Mouse (Mus musculus): ENCODE measurements at regions not wholly inside any gene's neighbourhood (a gene's known extent, or its start where the extent isn't known, plus 50 kb on each side); places are given as distances from the start of the nearest gene placed in this dataset.
A peak's percentile ranks its signal among the peaks of the same experiment; 100 is the strongest.

DNA sequence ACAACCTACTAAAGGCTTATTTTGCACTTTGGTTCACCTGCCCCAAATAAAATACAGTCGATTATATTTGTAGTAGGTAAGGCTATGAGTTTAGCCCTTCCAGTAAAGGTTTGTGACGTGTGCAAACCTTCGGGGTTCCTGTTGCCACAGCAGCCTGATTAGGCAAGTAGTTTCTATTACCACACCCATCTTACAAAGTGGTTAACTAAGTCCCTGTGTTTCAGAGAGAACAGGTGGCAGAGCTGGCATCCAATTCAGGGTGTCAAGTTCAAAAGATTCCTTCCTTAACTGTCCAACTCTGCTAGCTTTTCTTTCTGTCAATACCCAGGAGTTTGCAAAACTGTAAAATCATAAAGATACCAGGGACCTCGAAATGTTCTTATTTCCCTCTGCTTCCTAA, 277.5 kb upstream of the Pitx2 start:
- no peak for DNase-seq
- H3K4me3 ChIP-seq: no peak overlapping the region
- no peak overlapping the region for H3K27ac ChIP-seq
- intact Hi-C loops (cut with DNase I): no loop called here
- no peak for TF ChIP-seq CTCF (IDR thresholded peaks at IDR 0.05)

DNA sequence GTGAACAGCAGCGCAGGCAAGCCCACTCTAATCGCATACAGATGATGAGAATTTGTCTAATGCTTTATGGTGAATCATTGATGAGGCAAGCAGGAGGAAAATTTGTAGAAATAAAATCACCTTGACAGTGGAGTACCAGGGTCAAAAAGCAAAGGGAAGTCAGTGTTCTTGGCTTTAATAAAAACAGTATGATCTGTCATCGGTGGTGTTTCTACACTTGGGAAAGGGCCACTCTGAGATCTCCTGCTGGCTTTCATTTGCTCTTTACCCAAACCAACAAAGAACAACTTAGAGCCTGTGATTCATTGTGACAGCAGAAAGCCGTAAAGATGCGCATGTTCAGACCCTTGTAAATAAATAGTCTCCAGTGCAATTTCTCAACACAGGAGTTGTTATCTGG, 261.1 kb upstream of the Pitx2 start:
- intact Hi-C loops (cut with DNase I): no loop called here
- no peak for TF ChIP-seq CTCF (IDR thresholded peaks at IDR 0.05)
- no peak for DNase-seq
- no peak overlapping the region for H3K4me3 ChIP-seq
- no peak overlapping the region for H3K27ac ChIP-seq

DNA sequence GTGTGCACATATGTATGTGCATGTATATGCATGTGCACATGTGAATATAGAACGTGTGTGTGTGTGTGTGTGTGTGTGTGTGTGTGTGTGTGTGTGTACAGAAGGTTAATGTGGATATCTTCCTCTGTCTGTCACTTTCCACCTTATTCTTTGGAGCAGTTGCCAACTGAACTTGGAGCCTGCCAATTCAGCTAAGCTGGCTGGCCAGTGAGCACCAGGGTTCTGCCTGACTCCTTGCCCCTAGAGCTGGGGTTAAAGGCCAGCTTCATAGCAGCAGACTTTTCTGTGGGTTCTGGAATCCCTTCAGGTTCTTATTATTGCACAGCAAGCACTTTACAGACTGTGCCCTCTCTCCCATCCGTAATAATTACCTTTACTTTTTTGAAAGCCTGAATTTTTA, 258.5 kb upstream of the Pitx2 start:
- Histone ChIP-seq H3K27ac (no peak overlapping the region), H3K4me3 (no peak overlapping the region)
- intact Hi-C loops (cut with DNase I): no loop called here
- no peak for TF ChIP-seq CTCF (IDR thresholded peaks at IDR 0.05)
- no peak for DNase-seq

DNA sequence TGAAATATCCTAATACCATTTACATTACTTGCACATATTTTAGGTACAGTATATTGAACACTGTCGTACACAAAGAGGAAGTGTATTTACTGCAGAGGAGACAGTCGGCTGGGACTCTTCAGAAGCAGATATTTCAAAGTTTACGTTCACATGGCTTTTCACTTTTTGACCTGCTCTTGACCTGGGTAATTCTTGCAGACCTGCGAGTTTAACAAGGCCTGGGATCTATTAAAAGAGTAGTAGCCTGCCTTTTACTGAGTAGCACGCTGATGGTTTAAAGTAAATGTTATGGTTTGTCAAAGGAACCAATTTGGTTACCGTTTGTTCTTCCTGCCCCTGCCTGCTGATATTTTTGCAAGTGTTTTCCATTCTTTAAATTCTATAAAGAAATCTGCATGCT, 255.0 kb upstream of the Pitx2 start:
- DNase-seq: no peak
- Histone ChIP-seq H3K27ac (no peak overlapping the region), H3K4me3 (no peak overlapping the region)
- intact Hi-C loops (cut with DNase I): no loop called here
- TF ChIP-seq CTCF (IDR thresholded peaks at IDR 0.05): no peak

DNA sequence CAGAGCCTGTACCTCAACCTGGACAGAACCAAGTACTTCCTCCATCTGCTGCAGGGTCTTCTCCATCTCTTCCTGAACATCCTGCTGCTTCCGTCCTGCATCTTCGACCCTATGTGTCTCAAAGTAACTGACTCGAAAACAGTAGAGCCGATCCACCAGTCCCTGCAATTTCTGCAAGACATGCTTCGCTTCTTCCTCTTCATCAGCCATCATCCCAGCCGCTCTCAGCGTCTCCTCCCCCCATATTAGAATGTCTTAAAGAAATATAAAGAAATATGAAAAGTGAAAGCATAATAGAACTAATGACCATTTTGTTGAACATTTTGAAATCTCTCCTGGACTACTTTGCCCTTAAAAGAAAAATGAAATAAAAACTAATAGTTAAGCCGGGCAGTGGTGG, 244.8 kb upstream of the Pitx2 start:
- TF ChIP-seq CTCF (IDR thresholded peaks at IDR 0.05): no peak
- no peak for DNase-seq
- no peak overlapping the region for H3K27ac ChIP-seq
- intact Hi-C loops (cut with DNase I): no loop called here
- H3K4me3 ChIP-seq: no peak overlapping the region

GRCm38 (mm10) chr3:128976752-128977151, 222.9 kb upstream of the Pitx2 start:
- no peak for TF ChIP-seq CTCF (IDR thresholded peaks at IDR 0.05)
- no peak overlapping the region for H3K27ac ChIP-seq
- no peak for DNase-seq
- intact Hi-C loops (cut with DNase I): no loop called here
- no peak overlapping the region for H3K4me3 ChIP-seq

DNA sequence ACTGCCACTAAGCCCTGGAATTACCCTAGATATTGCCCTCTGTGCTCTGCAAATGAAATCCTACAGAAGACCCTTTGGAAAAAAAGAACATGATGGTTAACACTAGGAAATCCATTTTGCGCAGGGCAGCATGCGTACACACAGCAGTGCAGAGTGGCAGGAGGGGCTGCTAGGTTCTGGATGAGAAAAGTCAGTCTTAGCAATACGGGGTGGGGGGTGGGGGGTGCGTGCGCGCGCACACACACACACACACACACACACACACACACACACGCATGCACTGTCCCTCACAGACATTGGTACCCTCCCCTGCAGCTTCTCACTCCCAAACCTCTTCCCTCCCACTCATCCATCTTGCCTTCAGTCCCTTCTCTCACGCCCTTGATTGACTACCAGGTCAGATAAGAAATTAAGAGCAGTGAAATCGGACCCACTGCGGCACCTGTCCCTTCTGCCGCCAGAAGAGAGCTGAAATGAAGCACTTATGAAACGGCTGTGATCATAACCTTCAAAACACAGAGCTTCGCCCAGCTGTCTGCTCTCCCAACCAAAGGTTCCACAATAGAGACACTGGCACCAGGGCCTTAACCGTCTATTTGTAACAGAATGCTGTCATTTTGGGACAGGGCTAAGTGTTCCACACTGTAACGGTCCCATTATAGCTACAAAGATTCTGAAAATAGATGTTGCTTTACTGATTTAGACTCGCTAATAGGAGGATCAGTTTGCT, 209.3 kb upstream of the Pitx2 start:
- H3K27ac ChIP-seq: peak overlapping the region; percentile 75
- peak; percentile 53 for DNase-seq
- no peak for TF ChIP-seq CTCF (IDR thresholded peaks at IDR 0.05)
- intact Hi-C loops (cut with DNase I): no loop called here
- H3K4me3 ChIP-seq: peak overlapping the region; percentile 62

DNA sequence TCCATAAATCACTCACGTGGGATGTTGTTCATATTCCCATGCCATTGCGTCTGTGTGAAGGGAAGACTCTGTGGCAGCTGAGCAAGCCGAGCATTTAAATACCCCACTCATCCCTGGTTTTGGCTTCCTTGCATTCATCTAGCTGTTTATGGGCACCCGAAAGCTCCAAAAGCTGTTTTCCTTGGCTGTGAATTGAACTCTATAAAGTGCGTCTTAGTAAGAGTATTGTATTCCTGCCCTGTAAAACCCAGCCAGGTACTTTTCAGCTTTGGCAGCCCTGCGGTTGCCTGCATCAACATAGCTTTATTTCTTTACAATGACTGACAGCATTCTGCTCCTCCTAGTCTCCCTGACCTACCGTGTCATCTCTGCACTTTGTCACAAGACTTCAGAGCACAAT, 196.8 kb upstream of the Pitx2 start:
- TF ChIP-seq CTCF (IDR thresholded peaks at IDR 0.05): no peak
- Histone ChIP-seq H3K27ac (no peak overlapping the region), H3K4me3 (no peak overlapping the region)
- intact Hi-C loops (cut with DNase I): no loop called here
- DNase-seq: no peak

GRCm38 (mm10) chr3:129004085-129004484, 195.6 kb upstream of the Pitx2 start:
- no peak overlapping the region for H3K4me3 ChIP-seq
- H3K27ac ChIP-seq: no peak overlapping the region
- DNase-seq: no peak
- intact Hi-C loops (cut with DNase I): no loop called here
- no peak for TF ChIP-seq CTCF (IDR thresholded peaks at IDR 0.05)

GRCm38 (mm10) chr3:129038877-129039276, 160.8 kb upstream of the Pitx2 start:
- Histone ChIP-seq H3K27ac (no peak overlapping the region), H3K4me3 (no peak overlapping the region)
- no peak for TF ChIP-seq CTCF (IDR thresholded peaks at IDR 0.05)
- DNase-seq: no peak
- intact Hi-C loops (cut with DNase I): no loop called here

DNA sequence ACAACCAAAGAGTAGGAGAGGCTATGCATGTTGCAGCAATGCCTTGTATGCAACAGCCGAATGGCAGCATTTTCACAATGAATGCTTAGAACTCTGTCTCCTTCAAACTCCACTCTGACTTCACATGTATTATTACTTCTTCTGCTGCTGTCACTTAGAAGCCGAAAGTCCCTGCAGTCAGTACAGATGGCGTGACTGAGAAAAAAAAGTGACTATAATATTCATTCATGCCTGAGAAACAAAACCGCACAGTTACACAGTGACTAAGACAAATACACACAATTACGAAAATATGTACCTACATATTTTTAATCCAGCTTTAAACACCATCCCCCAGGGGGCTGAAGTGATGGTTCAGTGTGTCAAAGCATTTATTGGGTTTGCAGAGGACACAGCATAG, 154.8 kb upstream of the Pitx2 start:
- DNase-seq: no peak
- H3K4me3 ChIP-seq: no peak overlapping the region
- intact Hi-C loops (cut with DNase I): no loop called here
- H3K27ac ChIP-seq: no peak overlapping the region
- no peak for TF ChIP-seq CTCF (IDR thresholded peaks at IDR 0.05)

- no peak for TF ChIP-seq CTCF (IDR thresholded peaks at IDR 0.05)
- H3K27ac ChIP-seq: no peak overlapping the region
- DNase-seq: no peak
- H3K4me3 ChIP-seq: no peak overlapping the region
- intact Hi-C loops (cut with DNase I): no loop called here
Observed at GRCm38 (mm10) chr3:129049899-129050597, 149.6 kb upstream of the Pitx2 start.

- no peak for TF ChIP-seq CTCF (IDR thresholded peaks at IDR 0.05)
- Histone ChIP-seq H3K27ac (no peak overlapping the region), H3K4me3 (no peak overlapping the region)
- intact Hi-C loops (cut with DNase I): no loop called here
- no peak for DNase-seq
Observed at GRCm38 (mm10) chr3:129065457-129066364, 134.0 kb upstream of the Pitx2 start.

Measured in gastrocnemius, adult 2 months (tissue).